Mouse (Mus musculus) bone marrow macrophage, adult 2 months (primary cell): Measurements from ENCODE around the gene Krtdap.

Source experiments
- CTCF ChIP-seq: IDR thresholded peaks from 2 replicates; pipeline ENCODE4 v1.5.1; 2012; ENCODE audit warnings: low read depth, mild to moderate bottlenecking, low read length, moderate library complexity
- POLR2A ChIP-seq: IDR thresholded peaks from 2 replicates; pipeline ENCODE4 v1.6.1; 2012; ENCODE audit warnings: mild to moderate bottlenecking, low read depth, low read length, borderline replicate concordance

GRCm38 (mm10) chr7:30782658-30783057, 5.0 kb upstream of the Krtdap start:
- TF ChIP-seq CTCF: no peak
- TF ChIP-seq POLR2A: no peak
